Mouse (Mus musculus) E14TG2a.4 (cell line): ENCODE measurements around the gene Net1.

Source experiments
- H3K27me3 ChIP-seq: 2 replicates; pipeline ENCODE4 v1.6.1; 2014; ENCODE audit warnings: low read length, control low read depth; ENCODE audit not compliant: insufficient read depth
- H3K36me3 ChIP-seq: 2 replicates; pipeline ENCODE4 v1.6.1; 2014; ENCODE audit warnings: low read length, control low read depth; ENCODE audit not compliant: insufficient read depth
- H3K4me1 ChIP-seq: replicated peaks from 2 replicates; pipeline ENCODE4 v1.6.1; 2014; ENCODE audit warnings: low read depth, low read length, control low read depth
- H3K4me3 ChIP-seq: replicated peaks from 2 replicates; pipeline ENCODE4 v1.5.1; 2014; ENCODE audit warnings: mild to moderate bottlenecking, low read length
- H3K9me3 ChIP-seq: 2 replicates; pipeline ENCODE4 v1.6.1; 2014; ENCODE audit warnings: low read length, control low read depth
- CTCF ChIP-seq: conservative IDR thresholded peaks from 2 replicates; pipeline ENCODE4 v1.5.1; 2014; ENCODE audit warnings: low read length
- NANOG ChIP-seq: IDR thresholded peaks from 2 replicates; pipeline ENCODE4 v1.6.1; 2014; ENCODE audit warnings: borderline replicate concordance, low read length, mixed read lengths
- POU5F1 ChIP-seq: IDR thresholded peaks from 2 replicates; pipeline ENCODE4 v1.6.1; 2014; ENCODE audit warnings: low read length, borderline replicate concordance

Gene Net1

DNA sequence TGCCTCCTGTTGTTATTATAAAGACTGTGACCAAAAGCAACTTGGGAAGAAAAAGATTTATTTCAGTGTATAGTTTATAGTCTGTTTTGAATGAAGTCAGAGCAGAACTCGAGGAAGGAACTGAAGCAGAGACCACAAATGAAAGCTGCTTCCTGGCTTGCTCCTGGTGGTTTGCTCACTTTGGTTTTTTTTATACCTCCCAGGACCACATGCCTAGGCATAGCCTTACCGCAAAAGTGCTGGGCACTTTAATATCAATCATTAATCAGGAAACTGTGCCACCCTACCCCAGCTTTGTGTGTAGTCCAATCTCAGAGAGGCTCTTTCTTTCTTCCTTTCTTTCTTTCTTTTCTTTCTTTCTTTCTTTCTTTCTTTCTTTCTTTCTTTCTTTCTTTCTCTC lies 85.6 kb downstream of the Net1 start:
- no peak overlapping the region for H3K4me3 ChIP-seq

More for the DNA sequence above, 85.6 kb downstream of the Net1 start:
- Histone ChIP-seq H3K4me1 (no peaks in the 10 kb centered on the region), H3K27me3 (no peaks in the 10 kb centered on the region), H3K9me3 (no peaks in the 10 kb centered on the region), H3K36me3 (no peaks in the 10 kb centered on the region)
- TF ChIP-seq POU5F1, result no peak
- TF ChIP-seq NANOG, result no peak
- TF ChIP-seq CTCF, result no peak
